Mouse (Mus musculus) limb, embryonic 12.5 days (tissue): ENCODE results near the gene Nr2c2. TPM values are rescaled to one million over a fixed set of nuclear protein-coding genes. Genes with fewer than 3 reads are reported as not detected.

ENCODE experiments used
- ATAC-seq: fragments of 200-750 bp; cut with Nextera tagmentation; 2 replicates; pipeline ENCODE4 v1.8.0; 2017; ENCODE audit warnings: low read depth, moderate TSS enrichment; ENCODE audit not compliant: insufficient number of reproducible peaks, insufficient read depth, low FRiP score, low TSS enrichment
- H3K27ac ChIP-seq: fragments of 300-500 bp; sonication (generic); 2 replicates; pipeline ENCODE4 v1.5.1; 2016; ENCODE audit warnings: mild to moderate bottlenecking, moderate library complexity
- H3K27me3 ChIP-seq: fragments of 300-500 bp; sonication (generic); 2 replicates; pipeline ENCODE4 v1.6.1; 2016; ENCODE audit warnings: mild to moderate bottlenecking, moderate library complexity
- H3K36me3 ChIP-seq: fragments of 300-500 bp; sonication (generic); 2 replicates; pipeline ENCODE4 v1.6.1; 2016; ENCODE audit warnings: mild to moderate bottlenecking, moderate library complexity
- H3K4me1 ChIP-seq: fragments of 300-500 bp; sonication (generic); replicated peaks from 2 replicates; pipeline ENCODE4 v1.6.1; 2016
- H3K4me2 ChIP-seq: fragments of 300-500 bp; sonication (generic); 2 replicates; pipeline ENCODE4 v1.6.1; 2016; ENCODE audit warnings: mild to moderate bottlenecking, moderate library complexity
- H3K4me3 ChIP-seq: fragments of 300-500 bp; sonication (generic); replicated peaks from 2 replicates; pipeline ENCODE4 v1.5.1; 2016; ENCODE audit warnings: mild to moderate bottlenecking
- H3K9ac ChIP-seq: fragments of 300-500 bp; sonication (generic); replicated peaks from 2 replicates; pipeline ENCODE4 v1.6.1; 2016; ENCODE audit warnings: mild to moderate bottlenecking, moderate library complexity
- H3K9me3 ChIP-seq: fragments of 300-500 bp; sonication (generic); 2 replicates; pipeline ENCODE4 v1.6.1; 2016; ENCODE audit warnings: mild to moderate bottlenecking, moderate library complexity
- WGBS: fragments of 180-500 bp; shearing (Covaris S2); methylation state at CpG from one replicate; pipeline ENCODE4 v1.1.7; 2016; 5-methylcytosine and 5-hydroxymethylcytosine counted together
- polyA plus RNA-seq: library from polyadenylated mRNA; unstranded; fragments of >200 nt; fragmentation: Nextera tagmentation; extraction: Ambion mirVana; gene quantifications from 2 replicates; pipeline ENCODE4 v1.2.1, GENCODE M21; 2016

Nr2c2 gene
- 24.6 and 33.4 TPM in 2 replicates for polyA plus RNA-seq

DNA sequence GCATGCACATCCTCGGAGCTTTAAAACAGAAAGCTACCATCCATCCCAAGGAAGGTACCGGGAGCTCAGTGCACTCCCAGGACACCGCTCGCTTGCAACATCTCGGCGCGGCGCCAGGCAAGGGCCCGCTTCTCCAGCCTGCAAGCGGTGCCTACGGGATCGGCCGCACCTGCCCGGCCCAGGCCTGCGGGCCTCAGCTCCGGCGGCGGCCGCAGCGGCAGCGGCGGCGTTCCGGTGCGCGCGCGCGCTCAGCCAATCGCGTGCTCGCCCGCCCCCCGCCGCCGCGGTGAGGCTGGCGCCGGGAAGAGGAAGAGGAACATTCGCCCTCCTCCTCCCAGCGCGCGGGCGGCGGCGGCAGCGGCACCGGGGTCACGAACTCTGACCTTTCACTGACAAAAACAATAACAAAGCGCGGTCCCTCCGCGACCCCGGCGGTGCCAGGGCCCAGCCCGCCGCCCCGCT, at the start of gene Nr2c2:
Gene Nr2c2, plus strand, starts transcription at position 261 of the 462 bp plus-strand sequence.
- H3K9ac ChIP-seq: peak within 1 kb of the TSS; percentile 98
- no peaks in the 10 kb centered on the region for H3K9me3 ChIP-seq
- H3K27ac ChIP-seq: peak within 1 kb of the TSS; percentile 99
- H3K4me1 ChIP-seq: peaks cover 32% of the 10 kb centered on the region
- under 1% methylated on average over 46 of the region's 58 CpGs for WGBS
- peak within 1 kb of the TSS; percentile 97 for H3K4me3 ChIP-seq
- H3K4me2 ChIP-seq: peak within 1 kb of the TSS; percentile 74
- peak; percentile 65 for ATAC-seq
- no peaks in the 10 kb centered on the region for H3K27me3 ChIP-seq
- H3K36me3 ChIP-seq: no peaks in the 10 kb centered on the region

DNA sequence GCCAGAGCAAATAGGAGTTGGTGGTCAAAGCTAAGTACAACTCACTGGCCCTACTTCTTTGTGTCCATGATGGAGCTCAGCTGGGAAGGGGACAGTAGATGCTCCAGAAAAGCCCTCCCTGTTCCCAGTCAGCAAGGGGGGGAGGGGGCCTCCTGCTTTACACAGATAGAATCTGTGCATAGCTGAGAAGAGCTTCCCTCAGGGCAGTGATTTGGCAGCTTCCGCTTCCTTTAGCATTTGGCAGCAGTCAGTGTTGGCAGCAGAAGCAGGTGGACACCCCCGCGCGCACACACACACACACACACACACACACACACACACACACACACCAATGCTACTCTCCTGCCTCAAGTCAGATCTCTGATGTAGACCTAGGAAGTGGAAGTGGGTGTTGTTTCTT, 49.1 kb upstream of the Nr2c2 start:
- Histone ChIP-seq H3K4me3 (no peak overlapping the region), H3K4me2 (no peak overlapping the region), H3K27me3 (no peaks in the 10 kb centered on the region), H3K27ac (no peak overlapping the region), H3K9ac (no peak overlapping the region), H3K4me1 (no peaks in the 10 kb centered on the region), H3K9me3 (no peaks in the 10 kb centered on the region), H3K36me3 (no peaks in the 10 kb centered on the region)
- ATAC-seq: no peak
- 82% methylated on average over 4 of the region's 4 CpGs for WGBS

DNA sequence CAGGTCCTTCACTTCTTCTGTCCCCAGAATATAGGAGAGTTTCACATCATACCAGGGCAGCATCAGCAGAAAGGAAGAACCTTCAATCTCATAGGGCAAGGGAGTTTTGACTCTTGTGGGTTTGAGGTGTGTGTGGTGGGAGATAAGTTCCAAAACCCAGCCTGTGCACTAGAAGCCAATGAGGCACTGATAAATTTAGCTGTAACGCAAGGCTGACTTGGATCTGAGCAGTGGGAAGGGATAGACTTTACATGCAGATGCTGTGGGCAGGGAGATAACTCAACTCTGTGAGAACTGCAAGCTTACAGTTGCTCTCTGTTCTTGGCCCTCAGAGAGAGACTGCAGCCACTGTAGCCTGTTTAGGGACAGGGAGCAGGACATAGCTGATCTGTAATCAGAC, 48.3 kb upstream of the Nr2c2 start:
- H3K27me3 ChIP-seq: no peaks in the 10 kb centered on the region
- H3K9ac ChIP-seq: no peak overlapping the region
- H3K4me1 ChIP-seq: no peaks in the 10 kb centered on the region
- no peak overlapping the region for H3K4me3 ChIP-seq
- no peaks in the 10 kb centered on the region for H3K9me3 ChIP-seq
- no peaks in the 10 kb centered on the region for H3K36me3 ChIP-seq
- H3K27ac ChIP-seq: no peak overlapping the region
- WGBS: 88% methylated on average over 1 of the region's 1 CpGs
- no peak for ATAC-seq
- no peak overlapping the region for H3K4me2 ChIP-seq

DNA sequence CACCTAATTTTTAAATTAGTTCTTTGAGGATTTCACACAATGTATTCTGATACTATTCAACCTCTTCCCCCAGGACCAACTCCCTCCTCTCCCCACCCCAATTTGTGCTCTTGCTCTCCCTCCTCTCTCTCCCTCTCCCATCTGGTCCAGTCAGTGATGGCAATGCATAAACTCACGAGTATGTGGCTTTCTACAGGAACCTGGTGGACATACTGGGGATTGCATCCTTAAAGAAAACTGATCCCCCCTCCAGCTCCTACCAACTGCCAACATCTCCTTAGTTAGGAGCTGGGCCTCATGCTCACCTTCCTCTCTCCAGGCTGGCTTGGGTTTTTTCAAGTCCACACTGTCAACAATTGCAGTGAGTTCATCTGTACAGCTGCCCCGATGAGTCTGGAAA, 33.4 kb upstream of the Nr2c2 start:
- 41% methylated on average over 2 of the region's 2 CpGs for WGBS
- no peak for ATAC-seq
- H3K4me3 ChIP-seq: no peak overlapping the region

DNA sequence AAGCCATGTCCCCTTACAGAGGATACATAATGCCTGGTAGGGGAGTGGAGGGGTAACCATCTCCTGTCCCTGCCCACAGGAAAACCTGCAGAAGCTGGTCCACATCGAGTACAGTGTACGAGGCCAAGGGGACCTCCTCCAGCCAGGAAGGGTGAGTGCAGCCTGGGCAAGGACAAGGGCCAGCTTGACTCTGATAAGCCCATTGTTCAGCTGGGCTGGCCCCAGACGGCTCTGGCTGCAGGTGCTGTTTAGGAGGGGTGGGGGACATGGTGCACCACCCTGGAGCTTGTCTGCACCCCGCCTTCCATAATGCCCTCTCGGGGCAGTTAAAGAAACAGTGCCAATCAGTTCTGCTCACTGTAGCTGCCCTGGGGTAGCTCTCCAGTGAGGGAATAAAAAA, 29.5 kb upstream of the Nr2c2 start:
- no peak for ATAC-seq
- H3K36me3 ChIP-seq: no peaks in the 10 kb centered on the region
- no peaks in the 10 kb centered on the region for H3K9me3 ChIP-seq
- no peak overlapping the region for H3K9ac ChIP-seq
- WGBS: 65% methylated on average over 5 of the region's 5 CpGs
- H3K27ac ChIP-seq: no peak overlapping the region
- H3K4me2 ChIP-seq: no peak overlapping the region
- no peak overlapping the region for H3K4me3 ChIP-seq
- H3K27me3 ChIP-seq: no peaks in the 10 kb centered on the region
- H3K4me1 ChIP-seq: peaks cover 11% of the 10 kb centered on the region

More for the DNA sequence above, 33.4 kb upstream of the Nr2c2 start:
- Histone ChIP-seq H3K4me2 (no peak overlapping the region), H3K27me3 (no peaks in the 10 kb centered on the region), H3K9me3 (no peaks in the 10 kb centered on the region), H3K27ac (no peak overlapping the region), H3K36me3 (no peaks in the 10 kb centered on the region), H3K4me1 (peaks cover 11% of the 10 kb centered on the region), H3K9ac (no peak overlapping the region)

DNA sequence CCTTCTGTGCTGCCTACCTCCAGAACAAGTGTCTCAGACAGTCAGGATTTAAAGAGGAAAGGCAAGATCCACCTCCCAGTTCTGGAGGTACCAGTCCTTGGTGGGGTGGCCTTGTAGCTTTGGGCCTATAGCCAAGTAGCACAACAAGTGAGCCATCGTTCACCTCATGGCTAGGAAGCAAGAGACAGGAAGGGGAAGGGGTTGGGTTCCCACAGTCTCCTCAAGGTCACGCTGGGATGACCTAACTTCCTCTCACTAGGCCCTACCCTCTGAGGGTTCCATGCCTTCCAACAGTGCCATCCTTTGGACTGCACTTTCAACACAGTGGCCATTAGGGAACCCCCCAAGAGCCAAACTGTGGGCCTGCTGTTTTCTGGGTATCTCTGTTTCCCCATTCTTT, 27.7 kb upstream of the Nr2c2 start:
- WGBS: 81% methylated on average over 2 of the region's 2 CpGs
- ATAC-seq: no peak
- H3K4me1 ChIP-seq: peaks cover 11% of the 10 kb centered on the region
- H3K27me3 ChIP-seq: no peaks in the 10 kb centered on the region
- no peaks in the 10 kb centered on the region for H3K36me3 ChIP-seq
- no peaks in the 10 kb centered on the region for H3K9me3 ChIP-seq
- no peak overlapping the region for H3K4me3 ChIP-seq
- no peak overlapping the region for H3K4me2 ChIP-seq
- no peak overlapping the region for H3K27ac ChIP-seq
- H3K9ac ChIP-seq: no peak overlapping the region

DNA sequence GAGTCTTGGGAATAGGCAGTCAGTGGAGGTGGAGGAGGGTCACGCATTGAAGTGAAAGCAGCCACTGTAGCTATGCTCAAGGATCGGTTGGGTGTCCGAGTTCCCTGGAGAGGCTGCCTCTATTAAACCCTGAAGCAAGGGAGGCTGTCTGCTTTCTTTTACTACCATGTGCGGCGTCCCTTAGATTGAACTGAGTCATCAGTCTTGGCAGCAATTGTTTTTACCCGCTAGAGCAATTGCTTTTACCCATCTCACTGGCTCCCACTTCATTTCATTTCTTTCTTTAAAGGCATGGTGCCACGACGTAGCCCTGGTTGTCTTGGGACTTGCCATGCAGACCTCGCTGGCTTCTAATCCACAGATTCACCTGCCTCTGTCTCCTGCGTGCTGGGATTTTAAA, 27.1 kb upstream of the Nr2c2 start:
- no peaks in the 10 kb centered on the region for H3K9me3 ChIP-seq
- H3K4me3 ChIP-seq: no peak overlapping the region
- no peak for ATAC-seq
- H3K36me3 ChIP-seq: no peaks in the 10 kb centered on the region
- no peak overlapping the region for H3K27ac ChIP-seq
- no peak overlapping the region for H3K4me2 ChIP-seq
- H3K4me1 ChIP-seq: peaks cover 11% of the 10 kb centered on the region
- H3K27me3 ChIP-seq: no peaks in the 10 kb centered on the region
- H3K9ac ChIP-seq: no peak overlapping the region
- WGBS: 83% methylated on average over 10 of the region's 10 CpGs

DNA sequence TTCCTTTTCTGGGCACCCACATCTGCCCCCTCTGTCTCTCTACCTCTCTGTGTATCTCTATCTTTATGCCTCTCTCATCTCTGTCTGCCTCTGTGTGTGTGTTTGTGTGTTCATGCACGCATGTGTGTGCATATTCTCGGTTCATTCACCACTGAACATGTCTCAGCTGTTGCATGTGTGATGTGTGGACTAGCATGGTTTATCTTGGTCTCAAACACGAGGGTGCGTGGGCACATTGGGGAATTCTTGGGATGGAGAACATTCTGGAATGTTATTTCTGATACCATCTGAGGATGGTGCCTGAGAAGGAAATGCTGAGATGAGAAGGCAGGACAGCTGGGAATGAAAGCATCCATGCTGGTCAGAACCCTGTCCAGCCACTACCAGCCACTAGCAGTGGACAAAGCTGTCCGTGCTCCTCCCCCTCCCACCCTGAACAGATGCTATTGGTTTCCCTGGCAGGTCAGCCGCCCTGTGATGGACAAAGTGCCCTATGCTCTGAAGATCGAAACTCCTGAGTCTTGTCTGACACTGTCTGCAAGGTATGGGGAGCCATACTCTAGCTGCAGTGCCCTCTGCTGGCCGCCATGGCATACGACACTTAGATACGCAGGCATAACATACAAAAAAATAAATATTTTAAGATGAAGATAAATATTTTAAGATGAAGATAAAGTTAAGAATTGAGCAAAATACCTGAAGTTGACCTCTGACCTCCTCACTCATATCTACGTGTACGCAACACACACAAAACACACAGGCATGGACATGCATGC, 25.3 kb upstream of the Nr2c2 start:
- 54% methylated on average over 12 of the region's 12 CpGs for WGBS
- H3K27me3 ChIP-seq: no peaks in the 10 kb centered on the region
- no peak for ATAC-seq

DNA sequence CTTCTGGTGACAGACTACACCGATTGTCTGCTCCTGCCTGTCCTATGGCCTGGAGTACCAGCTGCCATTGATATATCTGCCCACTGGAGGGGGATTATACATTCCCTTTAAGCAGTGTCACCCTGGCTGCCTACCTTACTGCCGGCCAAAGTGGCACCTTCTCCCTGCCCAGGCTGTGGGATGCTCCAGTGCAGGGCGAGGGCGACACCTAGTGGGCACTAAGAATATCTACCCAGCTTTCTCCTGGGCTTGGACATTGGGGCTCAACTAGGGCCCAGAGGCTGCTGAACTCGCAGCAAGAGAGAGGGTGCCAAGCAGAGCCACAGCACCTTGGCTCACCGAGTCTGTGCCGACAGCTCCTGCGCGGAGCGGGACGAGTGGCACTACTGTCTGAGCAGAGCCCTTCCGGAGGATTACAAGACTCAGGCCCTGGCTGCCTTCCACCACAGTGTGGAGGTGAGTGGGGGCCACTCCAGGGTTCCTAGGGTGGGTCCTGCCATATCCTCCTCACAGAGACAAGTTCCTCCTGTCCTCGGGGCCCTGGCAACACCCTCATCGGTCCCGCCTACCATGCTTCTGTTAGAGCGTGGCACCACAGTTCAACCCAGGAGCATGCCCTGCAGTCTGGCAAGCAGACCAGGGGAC, 23.9 kb upstream of the Nr2c2 start:
- Histone ChIP-seq H3K9me3 (no peaks in the 10 kb centered on the region), H3K27me3 (no peaks in the 10 kb centered on the region), H3K27ac (no peak overlapping the region), H3K36me3 (no peaks in the 10 kb centered on the region), H3K4me3 (no peak overlapping the region), H3K9ac (0 out of 2 replicates have a peak overlapping the region, but pooled peaks have one; percentile 23), H3K4me1 (0 out of 2 replicates have a peak, but pooled peaks cover 3% of the 10 kb centered on the region), H3K4me2 (no peak overlapping the region)
- peak; percentile 74 for ATAC-seq
- WGBS: 30% methylated on average over 16 of the region's 16 CpGs

More for the DNA sequence above, 25.3 kb upstream of the Nr2c2 start:
- H3K4me2 ChIP-seq: no peak overlapping the region
- H3K36me3 ChIP-seq: no peaks in the 10 kb centered on the region
- H3K9me3 ChIP-seq: no peaks in the 10 kb centered on the region
- H3K27ac ChIP-seq: no peak overlapping the region
- H3K9ac ChIP-seq: no peak overlapping the region
- peaks cover 11% of the 10 kb centered on the region for H3K4me1 ChIP-seq
- H3K4me3 ChIP-seq: no peak overlapping the region

DNA sequence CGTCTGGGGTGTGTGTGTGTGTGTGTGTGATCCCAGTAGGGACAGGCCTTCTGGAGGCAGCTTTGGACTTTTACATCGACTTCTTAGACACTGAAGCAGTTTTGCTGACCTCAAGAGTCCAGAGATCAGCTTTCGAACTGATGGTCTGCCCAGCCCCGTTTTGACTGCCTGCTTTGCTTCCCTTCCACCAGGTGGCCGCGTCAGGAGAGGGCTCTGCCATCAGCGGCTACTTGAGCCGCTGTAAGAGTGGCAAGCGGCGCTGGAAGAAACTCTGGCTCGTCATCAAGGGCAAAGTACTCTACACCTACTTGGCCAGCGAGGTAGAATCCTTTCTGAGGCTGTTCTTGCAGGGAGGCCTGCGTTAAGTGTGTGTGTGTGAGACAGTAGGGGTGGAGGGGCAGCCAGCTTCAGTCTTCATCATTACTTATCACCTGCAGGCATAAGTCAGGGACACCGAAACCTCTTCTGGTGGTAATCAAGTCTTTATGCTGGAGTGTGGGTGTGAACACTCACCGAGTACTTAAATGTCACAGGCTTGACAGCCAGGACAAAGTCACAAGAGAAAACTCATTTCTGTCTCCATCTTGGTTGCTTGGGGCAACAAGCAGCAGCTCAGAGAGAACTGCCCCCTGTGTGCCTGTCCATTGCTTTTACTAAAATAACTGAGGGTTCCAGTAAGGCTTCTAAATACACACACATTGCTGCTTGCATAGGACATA, 19.9 kb upstream of the Nr2c2 start:
- H3K4me2 ChIP-seq: no peak overlapping the region
- H3K4me3 ChIP-seq: no peak overlapping the region
- H3K9me3 ChIP-seq: no peaks in the 10 kb centered on the region
- H3K27ac ChIP-seq: no peak overlapping the region
- H3K36me3 ChIP-seq: no peaks in the 10 kb centered on the region
- ATAC-seq: no peak
- H3K27me3 ChIP-seq: no peaks in the 10 kb centered on the region
- H3K4me1 ChIP-seq: no peaks in the 10 kb centered on the region
- WGBS: 49% methylated on average over 15 of the region's 15 CpGs
- H3K9ac ChIP-seq: no peak overlapping the region

DNA sequence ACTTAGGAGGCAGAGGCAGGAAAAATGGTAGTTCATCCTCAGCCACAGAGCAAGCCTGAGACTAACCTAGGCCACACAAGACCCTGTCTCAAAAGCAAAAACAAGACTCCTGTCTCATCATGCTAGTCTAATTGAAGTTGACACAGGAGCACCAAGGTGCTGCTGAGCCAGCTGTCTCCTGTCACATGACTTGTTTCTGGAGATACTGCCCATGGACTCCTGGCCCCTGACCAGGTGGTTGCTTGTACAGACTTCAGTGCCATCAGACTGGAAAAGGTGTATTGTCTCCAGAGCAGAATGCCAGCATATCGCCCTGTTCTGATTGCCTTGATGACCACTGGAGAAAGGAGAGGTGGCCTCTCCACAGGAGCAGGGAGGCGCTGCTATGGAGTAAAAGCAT, 10.5 kb upstream of the Nr2c2 start:
- H3K4me3 ChIP-seq: no peak overlapping the region
- H3K4me2 ChIP-seq: no peak overlapping the region
- WGBS: 91% methylated on average over 2 of the region's 2 CpGs
- no peaks in the 10 kb centered on the region for H3K4me1 ChIP-seq
- H3K9ac ChIP-seq: no peak overlapping the region
- no peaks in the 10 kb centered on the region for H3K9me3 ChIP-seq
- H3K27ac ChIP-seq: no peak overlapping the region
- ATAC-seq: no peak
- no peaks in the 10 kb centered on the region for H3K36me3 ChIP-seq
- H3K27me3 ChIP-seq: no peaks in the 10 kb centered on the region
